Mouse (Mus musculus): Measurements from ENCODE around the gene 5330417H12Rik. TPM values are rescaled to one million over a fixed set of nuclear protein-coding genes. Genes with fewer than 3 reads are reported as not detected.

5330417H12Rik gene
- polyA plus RNA-seq (2014; fragmentation: Nextera tagmentation; extraction: Ambion mirVana), result not detected in 2 replicates

DNA sequence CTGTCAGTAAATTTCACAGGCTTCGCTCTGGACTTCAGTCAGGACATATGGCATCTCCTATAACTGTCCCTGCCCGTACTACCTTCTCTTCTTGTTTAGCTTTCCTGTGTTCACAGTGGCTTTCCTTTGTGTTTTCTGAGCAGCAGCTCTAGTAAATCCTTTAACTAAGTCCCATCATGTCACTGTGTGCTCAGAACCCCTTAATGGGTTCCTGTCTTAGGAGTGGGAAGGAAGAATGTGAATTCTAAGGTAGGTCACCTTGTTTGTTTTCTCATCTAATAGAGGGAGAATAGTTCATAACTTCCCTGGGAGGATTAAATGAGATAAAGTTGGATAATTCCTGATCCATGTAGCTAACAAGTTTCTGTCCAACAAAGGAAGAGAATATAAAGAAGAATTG lies at the start of gene 5330417H12Rik:
Gene 5330417H12Rik (minus strand): TSS at position 101 of the 400 bp plus-strand sequence.
- Histone ChIP-seq H3K9ac (ENCODE audit: low read depth, low read length) (no peak within 1 kb of the TSS), H3K4me3 (ENCODE audit: low read length) (no peak within 1 kb of the TSS), H3K27ac (ENCODE audit: low read depth, low read length) (no peak within 1 kb of the TSS), H3K36me3 (ENCODE audit: control insufficient read depth, insufficient read depth, low read length) (no peaks in the 10 kb centered on the region), H3K9me3 (ENCODE audit: control insufficient read depth, low read length) (no peaks in the 10 kb centered on the region), H3K27me3 (ENCODE audit: control insufficient read depth, insufficient read depth, low read length) (no peaks in the 10 kb centered on the region), H3K4me2 (replicated peaks; ENCODE audit: low read depth, low read length) (no peak within 1 kb of the TSS), H3K4me1 (ENCODE audit: control insufficient read depth, insufficient read depth, low read length) (no peaks in the 10 kb centered on the region)
- ATAC-seq (ENCODE audit: low FRiP score, low TSS enrichment), result no peak
- 80% methylated on average over 2 of the region's 2 CpGs for WGBS

DNA sequence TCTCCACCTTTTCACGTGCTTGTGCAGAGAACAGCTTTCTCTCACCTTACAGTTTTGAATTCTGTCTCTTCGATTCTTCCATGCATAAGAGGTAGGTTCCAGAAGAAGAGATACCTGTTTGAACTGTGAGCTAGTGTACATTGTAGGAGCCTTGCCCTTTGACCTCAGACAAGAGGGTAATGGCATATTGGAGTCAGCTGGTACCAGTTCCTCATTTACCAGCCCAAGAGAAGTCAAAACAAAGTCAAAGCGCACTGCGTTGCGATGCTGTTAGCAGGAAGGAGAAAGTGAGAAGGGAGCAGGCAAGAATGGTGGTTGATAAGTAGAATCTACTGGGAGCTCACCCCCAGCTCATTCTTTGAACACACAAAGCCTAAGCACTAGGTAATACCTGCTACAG lies 43.6 kb upstream of the 5330417H12Rik start:
- Histone ChIP-seq H3K4me1 (ENCODE audit: control insufficient read depth, insufficient read depth, low read length) (peaks cover 27% of the 10 kb centered on the region), H3K27ac (ENCODE audit: low read depth, low read length) (no peak overlapping the region), H3K36me3 (ENCODE audit: control insufficient read depth, insufficient read depth, low read length) (no peaks in the 10 kb centered on the region), H3K27me3 (ENCODE audit: control insufficient read depth, insufficient read depth, low read length) (no peaks in the 10 kb centered on the region), H3K4me3 (ENCODE audit: low read length) (no peak overlapping the region), H3K9me3 (ENCODE audit: control insufficient read depth, low read length) (no peaks in the 10 kb centered on the region), H3K4me2 (replicated peaks; ENCODE audit: low read depth, low read length) (no peak overlapping the region), H3K9ac (ENCODE audit: low read depth, low read length) (no peak overlapping the region)
- WGBS, result 89% methylated on average over 5 of the region's 5 CpGs
- ATAC-seq (ENCODE audit: low FRiP score, low TSS enrichment), result no peak

DNA sequence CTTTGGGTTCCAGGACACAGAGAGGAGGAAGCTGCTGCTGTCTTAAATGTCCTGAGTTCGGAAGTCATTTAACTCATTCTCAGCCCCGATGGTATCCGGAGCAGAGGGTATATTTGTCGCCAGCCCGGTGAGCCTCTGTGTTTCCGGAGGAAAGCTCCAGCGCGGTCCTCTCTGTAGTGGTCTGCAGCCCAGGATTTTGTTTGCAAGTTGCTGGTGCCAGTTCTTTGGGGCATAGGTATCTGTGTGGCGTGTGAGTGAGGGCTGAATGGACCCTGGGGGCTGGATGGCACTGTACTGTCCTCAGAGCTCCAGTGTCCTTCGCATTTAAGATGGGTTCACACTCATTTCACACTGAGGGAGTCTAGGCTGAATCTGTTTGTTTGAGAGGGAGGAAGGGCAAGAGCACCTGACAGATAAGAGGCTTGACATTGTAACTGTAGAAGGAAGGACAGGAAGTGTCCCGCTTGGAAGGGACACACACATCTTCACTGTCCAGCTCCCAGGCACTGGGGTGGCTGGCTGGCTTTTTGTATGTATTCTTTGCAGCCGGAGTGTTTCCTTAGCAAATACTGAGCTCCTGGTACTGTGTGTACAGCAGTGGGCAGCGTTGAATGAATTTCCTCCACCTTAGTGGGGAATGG lies 41.4 kb upstream of the 5330417H12Rik start:
- H3K36me3 ChIP-seq (ENCODE audit: control insufficient read depth, insufficient read depth, low read length), result no peaks in the 10 kb centered on the region
- no peaks in the 10 kb centered on the region for H3K9me3 ChIP-seq (ENCODE audit: control insufficient read depth, low read length)
- no peaks in the 10 kb centered on the region for H3K27me3 ChIP-seq (ENCODE audit: control insufficient read depth, insufficient read depth, low read length)
- H3K9ac ChIP-seq (ENCODE audit: low read depth, low read length), result peak overlapping the region; percentile 44; the same call in 1 of the 2 replicates
- peak overlapping the region; percentile 36 for H3K4me2 ChIP-seq (replicated peaks; ENCODE audit: low read depth, low read length)
- no peak for ATAC-seq (ENCODE audit: low FRiP score, low TSS enrichment)
- 51% methylated on average over 13 of the region's 13 CpGs for WGBS
- peak overlapping the region; percentile 25; the same call in 1 of the 2 replicates for H3K4me3 ChIP-seq (ENCODE audit: low read length)
- peaks cover 30% of the 10 kb centered on the region for H3K4me1 ChIP-seq (ENCODE audit: control insufficient read depth, insufficient read depth, low read length)
- H3K27ac ChIP-seq (ENCODE audit: low read depth, low read length), result peak overlapping the region; percentile 44

DNA sequence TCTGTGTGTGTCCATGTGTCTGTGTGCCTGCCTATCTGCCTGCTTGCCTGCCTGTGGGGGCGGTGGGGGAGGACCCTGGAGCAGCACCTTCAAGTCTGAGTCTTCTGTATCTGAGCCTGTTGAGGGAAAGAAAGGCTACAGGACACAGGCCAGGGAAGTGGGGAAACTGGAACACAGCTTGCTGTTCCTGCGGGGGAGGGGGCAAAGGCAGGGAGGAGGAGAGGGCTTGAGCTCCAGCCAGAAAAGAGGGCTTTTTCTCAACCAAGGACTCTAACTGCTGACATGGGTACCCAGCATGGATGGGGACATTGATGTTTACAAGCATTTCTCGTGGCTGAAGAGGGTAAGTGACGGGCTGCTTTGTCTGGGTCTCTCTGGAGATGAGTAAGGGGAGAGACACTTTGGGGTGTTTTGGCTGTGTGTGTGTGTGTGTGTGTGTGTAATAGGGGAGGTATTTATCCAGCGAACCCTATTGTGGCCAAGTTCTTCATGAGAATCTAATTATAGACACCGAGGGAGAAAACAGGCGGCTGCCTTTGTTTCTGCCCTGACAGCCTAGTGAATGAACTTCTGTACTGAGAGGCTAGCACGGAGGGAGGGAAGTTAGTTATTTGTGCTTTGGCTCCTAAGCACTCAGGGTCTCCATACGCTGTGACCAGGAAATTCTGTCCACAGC lies 40.8 kb upstream of the 5330417H12Rik start:
- ATAC-seq (ENCODE audit: low FRiP score, low TSS enrichment), result peak; percentile 28
- 29% methylated on average over 9 of the region's 9 CpGs for WGBS
- Histone ChIP-seq H3K27me3 (ENCODE audit: control insufficient read depth, insufficient read depth, low read length) (no peaks in the 10 kb centered on the region), H3K4me3 (ENCODE audit: low read length) (peak overlapping the region; percentile 25; the same call in 1 of the 2 replicates), H3K4me1 (ENCODE audit: control insufficient read depth, insufficient read depth, low read length) (peaks cover 31% of the 10 kb centered on the region), H3K27ac (ENCODE audit: low read depth, low read length) (peak overlapping the region; percentile 44), H3K36me3 (ENCODE audit: control insufficient read depth, insufficient read depth, low read length) (no peaks in the 10 kb centered on the region), H3K4me2 (replicated peaks; ENCODE audit: low read depth, low read length) (peak overlapping the region; percentile 36), H3K9ac (ENCODE audit: low read depth, low read length) (peak overlapping the region; percentile 44; the same call in 1 of the 2 replicates), H3K9me3 (ENCODE audit: control insufficient read depth, low read length) (no peaks in the 10 kb centered on the region)

DNA sequence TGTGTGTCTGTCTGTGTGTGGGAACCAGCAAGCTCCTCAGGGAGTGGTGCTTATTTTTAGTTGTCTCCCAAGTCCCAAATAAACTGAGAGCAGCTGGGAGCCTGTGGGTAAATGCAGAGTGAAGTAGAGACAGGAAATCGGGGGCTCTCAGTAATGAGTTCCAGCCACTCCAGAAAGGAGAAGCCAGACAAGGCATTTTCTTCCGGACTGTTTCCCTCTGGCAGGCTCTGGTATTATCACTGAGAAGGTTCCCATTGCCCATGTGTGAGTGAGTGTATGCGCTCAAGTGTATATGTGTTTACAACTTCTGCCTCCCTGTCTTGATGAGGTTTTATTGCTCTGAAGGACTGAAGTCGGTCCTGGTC lies 40.2 kb upstream of the 5330417H12Rik start:
- H3K4me1 ChIP-seq (ENCODE audit: control insufficient read depth, insufficient read depth, low read length), result peaks cover 31% of the 10 kb centered on the region
- WGBS, result 13% methylated on average over 4 of the region's 4 CpGs
- H3K9me3 ChIP-seq (ENCODE audit: control insufficient read depth, low read length), result no peaks in the 10 kb centered on the region
- peak overlapping the region; percentile 25; the same call in 1 of the 2 replicates for H3K4me3 ChIP-seq (ENCODE audit: low read length)
- peak overlapping the region; percentile 36 for H3K4me2 ChIP-seq (replicated peaks; ENCODE audit: low read depth, low read length)
- H3K27ac ChIP-seq (ENCODE audit: low read depth, low read length), result peak overlapping the region; percentile 44
- no peaks in the 10 kb centered on the region for H3K36me3 ChIP-seq (ENCODE audit: control insufficient read depth, insufficient read depth, low read length)
- no peak for ATAC-seq (ENCODE audit: low FRiP score, low TSS enrichment)
- H3K9ac ChIP-seq (ENCODE audit: low read depth, low read length), result no peak overlapping the region
- H3K27me3 ChIP-seq (ENCODE audit: control insufficient read depth, insufficient read depth, low read length), result no peaks in the 10 kb centered on the region

DNA sequence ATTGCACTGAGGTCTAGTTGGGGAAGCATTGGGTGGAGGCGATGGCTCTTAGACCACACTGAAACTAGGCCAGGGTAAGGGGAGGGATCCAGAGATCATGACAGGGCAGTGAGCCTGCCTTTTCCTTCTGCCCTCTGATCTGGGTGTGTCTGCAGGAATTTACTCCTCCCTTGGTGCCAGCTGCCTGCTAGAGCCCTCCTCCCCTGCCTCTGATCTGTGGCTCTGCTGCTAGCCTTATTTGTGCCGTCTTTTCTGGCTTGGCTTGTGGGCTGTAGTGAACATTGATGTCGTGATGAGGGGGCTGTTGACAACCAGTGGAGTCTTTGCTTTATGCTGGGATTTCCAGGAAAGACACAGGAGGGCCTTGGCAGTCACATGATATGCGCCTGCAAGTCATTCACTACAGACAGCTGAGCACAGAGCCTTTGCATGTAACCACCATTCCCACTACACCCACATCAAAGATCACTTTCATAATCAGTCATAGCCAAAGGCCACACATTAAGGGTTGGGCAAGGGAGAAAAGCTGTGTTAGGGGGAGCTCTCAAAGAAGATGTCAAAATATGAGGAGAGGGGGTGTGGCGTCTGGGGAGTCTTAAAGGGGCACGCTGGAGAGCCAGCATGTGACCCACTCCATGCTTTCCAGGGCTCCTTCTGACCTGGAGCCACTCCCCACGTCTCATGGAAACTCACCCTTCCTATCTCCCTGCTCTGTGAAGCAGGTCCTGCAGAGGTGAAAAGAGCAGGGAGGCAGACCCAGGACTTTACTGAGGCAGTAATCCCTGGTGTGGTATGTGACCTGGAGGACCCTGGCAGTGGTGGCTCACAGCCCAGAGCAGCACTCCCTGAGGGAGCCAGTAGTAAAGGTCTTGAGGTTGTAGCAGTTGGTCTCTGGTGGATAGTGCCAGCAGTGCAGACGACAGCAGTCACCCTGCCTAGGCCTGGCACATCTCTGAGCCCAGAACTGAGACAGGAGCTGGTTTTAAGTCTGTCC lies 39.4 kb upstream of the 5330417H12Rik start:
- no peak overlapping the region for H3K4me3 ChIP-seq (ENCODE audit: low read length)
- peak overlapping the region; percentile 44 for H3K27ac ChIP-seq (ENCODE audit: low read depth, low read length)
- peak overlapping the region; percentile 28; the same call in 1 of the 2 replicates for H3K9ac ChIP-seq (ENCODE audit: low read depth, low read length)
- H3K36me3 ChIP-seq (ENCODE audit: control insufficient read depth, insufficient read depth, low read length), result no peaks in the 10 kb centered on the region
- H3K4me2 ChIP-seq (replicated peaks; ENCODE audit: low read depth, low read length), result no peak overlapping the region
- no peaks in the 10 kb centered on the region for H3K9me3 ChIP-seq (ENCODE audit: control insufficient read depth, low read length)
- ATAC-seq (ENCODE audit: low FRiP score, low TSS enrichment), result peak; percentile 47; the same call in 1 of the 2 replicates
- 33% methylated on average over 8 of the region's 8 CpGs for WGBS
- no peaks in the 10 kb centered on the region for H3K27me3 ChIP-seq (ENCODE audit: control insufficient read depth, insufficient read depth, low read length)
- H3K4me1 ChIP-seq (ENCODE audit: control insufficient read depth, insufficient read depth, low read length), result peaks cover 31% of the 10 kb centered on the region

DNA sequence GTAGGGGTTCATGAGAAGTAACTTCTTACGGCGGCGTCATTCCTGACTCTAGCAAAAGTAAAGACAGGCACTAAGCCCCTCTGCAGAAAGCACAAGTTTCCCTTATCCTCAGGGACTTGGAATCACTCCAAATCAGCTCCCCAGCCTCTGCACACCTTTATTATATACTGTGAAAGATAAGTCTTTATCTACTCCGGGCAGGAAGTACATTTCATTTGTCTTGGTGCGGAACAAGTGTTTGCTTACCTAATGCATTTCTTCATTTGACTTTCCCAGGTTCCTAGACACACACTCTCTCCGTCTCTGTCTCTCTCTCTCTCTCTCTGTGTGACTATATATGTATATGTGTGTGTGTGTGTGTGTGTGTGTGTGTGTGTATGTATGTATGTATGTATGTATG lies 38.7 kb upstream of the 5330417H12Rik start:
- Histone ChIP-seq H3K27me3 (ENCODE audit: control insufficient read depth, insufficient read depth, low read length) (no peaks in the 10 kb centered on the region), H3K27ac (ENCODE audit: low read depth, low read length) (no peak overlapping the region), H3K4me2 (replicated peaks; ENCODE audit: low read depth, low read length) (no peak overlapping the region), H3K9me3 (ENCODE audit: control insufficient read depth, low read length) (no peaks in the 10 kb centered on the region), H3K4me3 (ENCODE audit: low read length) (no peak overlapping the region), H3K4me1 (ENCODE audit: control insufficient read depth, insufficient read depth, low read length) (peaks cover 31% of the 10 kb centered on the region), H3K9ac (ENCODE audit: low read depth, low read length) (no peak overlapping the region), H3K36me3 (ENCODE audit: control insufficient read depth, insufficient read depth, low read length) (no peaks in the 10 kb centered on the region)
- no peak for ATAC-seq (ENCODE audit: low FRiP score, low TSS enrichment)
- WGBS, result 78% methylated on average over 6 of the region's 6 CpGs

DNA sequence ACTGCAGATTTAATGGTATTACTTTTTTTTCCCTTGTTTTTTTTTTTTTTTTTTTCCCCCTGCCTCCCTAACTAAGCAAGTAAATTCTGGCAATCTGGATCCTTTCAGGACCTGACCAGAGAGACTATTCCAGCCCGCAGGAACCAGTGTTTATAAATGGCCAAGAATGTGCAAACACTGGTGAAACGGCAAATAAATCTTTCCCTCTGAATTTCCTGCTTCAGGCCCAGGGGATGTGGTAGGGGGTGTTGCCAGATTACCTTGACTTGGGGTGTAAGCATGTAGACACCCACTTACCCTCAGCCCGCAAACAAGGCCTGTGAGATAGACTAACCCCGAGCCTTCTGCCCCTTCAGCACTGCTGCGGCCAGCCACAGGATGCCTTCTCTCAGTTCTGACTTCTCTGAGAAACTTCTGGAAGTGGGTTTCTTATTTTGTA lies 36.9 kb upstream of the 5330417H12Rik start:
- Histone ChIP-seq H3K4me1 (ENCODE audit: control insufficient read depth, insufficient read depth, low read length) (peaks cover 28% of the 10 kb centered on the region), H3K4me2 (replicated peaks; ENCODE audit: low read depth, low read length) (no peak overlapping the region), H3K4me3 (ENCODE audit: low read length) (no peak overlapping the region), H3K36me3 (ENCODE audit: control insufficient read depth, insufficient read depth, low read length) (no peaks in the 10 kb centered on the region), H3K27ac (ENCODE audit: low read depth, low read length) (no peak overlapping the region), H3K27me3 (ENCODE audit: control insufficient read depth, insufficient read depth, low read length) (no peaks in the 10 kb centered on the region), H3K9me3 (ENCODE audit: control insufficient read depth, low read length) (no peaks in the 10 kb centered on the region), H3K9ac (ENCODE audit: low read depth, low read length) (no peak overlapping the region)
- WGBS, result 49% methylated on average over 5 of the region's 5 CpGs
- no peak for ATAC-seq (ENCODE audit: low FRiP score, low TSS enrichment)
